Mouse (Mus musculus) kidney, embryonic 14.5 days (tissue): ENCODE measurements at regions not wholly inside any gene's neighbourhood (a gene's known extent, or its start where the extent isn't known, plus 50 kb on each side); places are given as distances from the start of the nearest gene placed in this dataset.

Experiments used
- ATAC-seq: fragments of 200-750 bp; cut with Nextera tagmentation; 2 replicates; pipeline ENCODE4 v1.8.0; 2017; ENCODE audit warnings: moderate number of reproducible peaks, mild to moderate bottlenecking, moderate TSS enrichment, moderate library complexity; ENCODE audit not compliant: low FRiP score, low TSS enrichment
- H3K27ac ChIP-seq: fragments of 300-500 bp; sonication (generic); 2 replicates; pipeline ENCODE4 v1.5.1; 2014; ENCODE audit warnings: low read depth, mild to moderate bottlenecking, low read length, moderate library complexity, mixed read lengths
- H3K27me3 ChIP-seq: fragments of 300-500 bp; sonication (generic); 2 replicates; pipeline ENCODE4 v1.6.1; 2014; ENCODE audit warnings: mild to moderate bottlenecking, low read length; ENCODE audit not compliant: control insufficient read depth, insufficient read depth
- H3K36me3 ChIP-seq: fragments of 300-500 bp; sonication (generic); 2 replicates; pipeline ENCODE4 v1.6.1; 2014; ENCODE audit warnings: low read length, mixed read lengths; ENCODE audit not compliant: control insufficient read depth, insufficient read depth
- H3K4me1 ChIP-seq: fragments of 300-500 bp; sonication (generic); 2 replicates; pipeline ENCODE4 v1.6.1; 2014; ENCODE audit warnings: low read length, mixed read lengths; ENCODE audit not compliant: control insufficient read depth, insufficient read depth
- H3K4me2 ChIP-seq: fragments of 300-500 bp; sonication (generic); replicated peaks from 2 replicates; pipeline ENCODE4 v1.6.1; 2014; ENCODE audit warnings: low read depth, mild to moderate bottlenecking, low read length
- H3K4me3 ChIP-seq: fragments of 300-500 bp; sonication (generic); 2 replicates; pipeline ENCODE4 v1.5.1; 2014; ENCODE audit warnings: mild to moderate bottlenecking, low read length
- H3K9ac ChIP-seq: fragments of 300-500 bp; sonication (generic); 2 replicates; pipeline ENCODE4 v1.6.1; 2014; ENCODE audit warnings: low read depth, mild to moderate bottlenecking, low read length, moderate library complexity
- H3K9me3 ChIP-seq: fragments of 300-500 bp; sonication (generic); 2 replicates; pipeline ENCODE4 v1.6.1; 2016; ENCODE audit warnings: low read length; ENCODE audit not compliant: control insufficient read depth
- WGBS: fragments of 180-500 bp; shearing (Covaris S2); extraction: QIAGEN DNeasy Blood & Tissue Kit; methylation state at CpG from one replicate; pipeline ENCODE4 v1.1.7; 2014; 5-methylcytosine and 5-hydroxymethylcytosine counted together

GRCm38 (mm10) chr10:29921658-29922057 is 278.7 kb downstream of the Cenpw start:
- H3K27ac ChIP-seq, result no peak overlapping the region
- no peak overlapping the region for H3K9ac ChIP-seq
- no peaks in the 10 kb centered on the region for H3K9me3 ChIP-seq
- H3K36me3 ChIP-seq, result no peaks in the 10 kb centered on the region
- ATAC-seq, result peak; percentile 89
- 18% methylated on average over 4 of the region's 4 CpGs for WGBS
- H3K4me3 ChIP-seq, result no peak overlapping the region
- H3K4me2 ChIP-seq, result no peak overlapping the region
- H3K4me1 ChIP-seq, result peaks cover 6% of the 10 kb centered on the region
- H3K27me3 ChIP-seq, result no peaks in the 10 kb centered on the region

GRCm38 (mm10) chr10:29897780-29898363 is 302.5 kb downstream of the Cenpw start:
- Histone ChIP-seq H3K27me3 (no peaks in the 10 kb centered on the region), H3K4me3 (no peak overlapping the region), H3K4me2 (no peak overlapping the region), H3K9ac (no peak overlapping the region), H3K36me3 (no peaks in the 10 kb centered on the region), H3K9me3 (no peaks in the 10 kb centered on the region), H3K27ac (no peak overlapping the region), H3K4me1 (no peaks in the 10 kb centered on the region)
- 68% methylated on average over 1 of the region's 1 CpGs for WGBS
- ATAC-seq, result no peak

GRCm38 (mm10) chr10:29864566-29864965 is 328.9 kb upstream of the Rspo3 start:
- Histone ChIP-seq H3K4me3 (no peak overlapping the region), H3K36me3 (no peaks in the 10 kb centered on the region), H3K9me3 (no peaks in the 10 kb centered on the region), H3K4me2 (no peak overlapping the region), H3K4me1 (no peaks in the 10 kb centered on the region), H3K27me3 (no peaks in the 10 kb centered on the region), H3K27ac (no peak overlapping the region), H3K9ac (no peak overlapping the region)
- ATAC-seq, result no peak

- H3K4me3 ChIP-seq, result no peak overlapping the region
- ATAC-seq, result no peak
- 11% methylated on average over 2 of the region's 2 CpGs for WGBS
Observed at GRCm38 (mm10) chr10:29855749-29856313, 320.2 kb upstream of the Rspo3 start.

GRCm38 (mm10) chr10:29852516-29852915 is 316.8 kb upstream of the Rspo3 start:
- ATAC-seq, result no peak
- H3K4me3 ChIP-seq, result no peak overlapping the region
- no peak overlapping the region for H3K4me2 ChIP-seq
- H3K4me1 ChIP-seq, result no peaks in the 10 kb centered on the region
- H3K27me3 ChIP-seq, result no peaks in the 10 kb centered on the region
- H3K36me3 ChIP-seq, result no peaks in the 10 kb centered on the region
- WGBS, result 50% methylated on average over 2 of the region's 2 CpGs
- H3K27ac ChIP-seq, result no peak overlapping the region
- H3K9me3 ChIP-seq, result no peaks in the 10 kb centered on the region
- no peak overlapping the region for H3K9ac ChIP-seq

More at GRCm38 (mm10) chr10:29855749-29856313, 320.2 kb upstream of the Rspo3 start:
- H3K4me1 ChIP-seq, result no peaks in the 10 kb centered on the region
- H3K36me3 ChIP-seq, result no peaks in the 10 kb centered on the region
- H3K9ac ChIP-seq, result no peak overlapping the region
- H3K27me3 ChIP-seq, result no peaks in the 10 kb centered on the region
- H3K27ac ChIP-seq, result no peak overlapping the region
- no peaks in the 10 kb centered on the region for H3K9me3 ChIP-seq
- H3K4me2 ChIP-seq, result no peak overlapping the region

- Histone ChIP-seq H3K27ac (no peak overlapping the region), H3K9ac (no peak overlapping the region), H3K9me3 (no peaks in the 10 kb centered on the region), H3K4me3 (no peak overlapping the region), H3K36me3 (no peaks in the 10 kb centered on the region), H3K27me3 (no peaks in the 10 kb centered on the region), H3K4me1 (no peaks in the 10 kb centered on the region), H3K4me2 (no peak overlapping the region)
- 65% methylated on average over 5 of the region's 5 CpGs for WGBS
- ATAC-seq, result no peak
Observed at GRCm38 (mm10) chr10:29824939-29825658, 289.4 kb upstream of the Rspo3 start.

- no peak overlapping the region for H3K27ac ChIP-seq
- no peak overlapping the region for H3K4me2 ChIP-seq
- ATAC-seq, result no peak
- H3K27me3 ChIP-seq, result no peaks in the 10 kb centered on the region
- no peaks in the 10 kb centered on the region for H3K9me3 ChIP-seq
- no peaks in the 10 kb centered on the region for H3K36me3 ChIP-seq
- H3K9ac ChIP-seq, result no peak overlapping the region
- H3K4me3 ChIP-seq, result no peak overlapping the region
- H3K4me1 ChIP-seq, result no peaks in the 10 kb centered on the region
Observed at GRCm38 (mm10) chr10:29824413-29824812, 288.7 kb upstream of the Rspo3 start.

- no peaks in the 10 kb centered on the region for H3K9me3 ChIP-seq
- H3K4me1 ChIP-seq, result no peaks in the 10 kb centered on the region
- no peak for ATAC-seq
- H3K36me3 ChIP-seq, result no peaks in the 10 kb centered on the region
- no peak overlapping the region for H3K9ac ChIP-seq
- H3K27ac ChIP-seq, result no peak overlapping the region
- 84% methylated on average over 2 of the region's 2 CpGs for WGBS
- H3K27me3 ChIP-seq, result no peaks in the 10 kb centered on the region
- H3K4me3 ChIP-seq, result no peak overlapping the region
- no peak overlapping the region for H3K4me2 ChIP-seq
Observed at GRCm38 (mm10) chr10:29823177-29823576, 287.5 kb upstream of the Rspo3 start.

GRCm38 (mm10) chr10:29803915-29804545 is 268.4 kb upstream of the Rspo3 start:
- Histone ChIP-seq H3K36me3 (no peaks in the 10 kb centered on the region), H3K27ac (no peak overlapping the region), H3K4me3 (no peak overlapping the region), H3K9me3 (no peaks in the 10 kb centered on the region), H3K27me3 (no peaks in the 10 kb centered on the region), H3K4me1 (no peaks in the 10 kb centered on the region), H3K4me2 (no peak overlapping the region), H3K9ac (no peak overlapping the region)
- ATAC-seq, result peak; percentile 79; the same call in 1 of the 2 replicates
- 43% methylated on average over 6 of the region's 6 CpGs for whole genome bisulfite sequencing
